Mouse (Mus musculus): ENCODE measurements around the gene Lzts3. TPM values are rescaled to one million over a fixed set of nuclear protein-coding genes. Genes with fewer than 3 reads are reported as not detected.
A peak's percentile ranks its signal among the peaks of the same experiment; 100 is the strongest.

Gene Lzts3
- total and polyA plus RNA-seq, 3 experiments: 4.9 to 5.8 (median 5.1) TPM

GRCm38 (mm10) chr2:130629080-130629838, 13.3 kb downstream of the Lzts3 start:
- intact Hi-C loops (cut with DNase I): no loop called here
- peak overlapping the region; percentile 76 for H3K27ac ChIP-seq
- peak overlapping the region; percentile 91 for H3K4me3 ChIP-seq
- peak overlapping the region; percentile 99 for H3K9ac ChIP-seq (ENCODE audit: low read depth, low read length)
- peaks cover 3% of the 10 kb centered on the region; the same call in 1 of the 2 replicates for H3K79me2 ChIP-seq (replicated peaks; ENCODE audit: control insufficient read depth, insufficient read depth, low read length)
- TF ChIP-seq POLR2A (IDR thresholded peaks at IDR 0.05; ENCODE audit: insufficient read depth, low read depth, low read length): no peak
- TF ChIP-seq CTCF (IDR thresholded peaks at IDR 0.05): no peak
- TF ChIP-seq EP300 (IDR thresholded peaks at IDR 0.05; ENCODE audit: insufficient read depth, low read depth, low read length): no peak
- H3K4me1 ChIP-seq (ENCODE audit: control insufficient read depth, insufficient read depth, low read length): no peaks in the 10 kb centered on the region
- no peaks in the 10 kb centered on the region for H3K27me3 ChIP-seq (ENCODE audit: control insufficient read depth, insufficient read depth, low read length)
- 2% methylated on average over 37 of the region's 37 CpGs for WGBS
- no peaks in the 10 kb centered on the region; the same call in 1 of the 2 replicates for H3K36me3 ChIP-seq (ENCODE audit: control insufficient read depth, insufficient read depth, low read length)
- DNase-seq: no peak

- WGBS: 58% methylated on average over 3 of the region's 3 CpGs
- Histone ChIP-seq H3K27me3 (ENCODE audit: control insufficient read depth, insufficient read depth, low read length) (no peaks in the 10 kb centered on the region), H3K36me3 (ENCODE audit: control insufficient read depth, insufficient read depth, low read length) (no peaks in the 10 kb centered on the region; the same call in 1 of the 2 replicates), H3K4me1 (ENCODE audit: control insufficient read depth, insufficient read depth, low read length) (no peaks in the 10 kb centered on the region), H3K79me2 (replicated peaks; ENCODE audit: control insufficient read depth, insufficient read depth, low read length) (peaks cover 3% of the 10 kb centered on the region; the same call in 1 of the 2 replicates), H3K27ac (no peak overlapping the region), H3K9ac (ENCODE audit: low read depth, low read length) (no peak overlapping the region), H3K4me3 (no peak overlapping the region)
- intact Hi-C loops (cut with DNase I): no loop called here
- no peak for DNase-seq
- TF ChIP-seq CTCF (IDR thresholded peaks at IDR 0.05): peak; percentile 36
- TF ChIP-seq POLR2A (IDR thresholded peaks at IDR 0.05; ENCODE audit: insufficient read depth, low read depth, low read length): no peak
Measured at GRCm38 (mm10) chr2:130628424-130628823, 14.2 kb downstream of the Lzts3 start.

- intact Hi-C loops (cut with DNase I): no loop called here
- DNase-seq: no peak
- H3K27ac ChIP-seq: no peak overlapping the region
- no peaks in the 10 kb centered on the region for H3K4me1 ChIP-seq (ENCODE audit: control insufficient read depth, insufficient read depth, low read length)
- no peak overlapping the region for H3K9ac ChIP-seq (ENCODE audit: low read depth, low read length)
- H3K27me3 ChIP-seq (ENCODE audit: control insufficient read depth, insufficient read depth, low read length): no peaks in the 10 kb centered on the region
- H3K4me3 ChIP-seq: no peak overlapping the region
- 82% methylated on average over 7 of the region's 7 CpGs for WGBS
- H3K36me3 ChIP-seq (ENCODE audit: control insufficient read depth, insufficient read depth, low read length): peaks cover 2% of the 10 kb centered on the region; the same call in 1 of the 2 replicates
- TF ChIP-seq POLR2A (IDR thresholded peaks at IDR 0.05; ENCODE audit: insufficient read depth, low read depth, low read length): no peak
- TF ChIP-seq EP300 (IDR thresholded peaks at IDR 0.05; ENCODE audit: insufficient read depth, low read depth, low read length): no peak
- TF ChIP-seq CTCF (IDR thresholded peaks at IDR 0.05): no peak
- H3K79me2 ChIP-seq (replicated peaks; ENCODE audit: control insufficient read depth, insufficient read depth, low read length): no peaks in the 10 kb centered on the region; the same call in 1 of the 2 replicates
Measured at GRCm38 (mm10) chr2:130618972-130619371, 23.6 kb downstream of the Lzts3 start.

GRCm38 (mm10) chr2:130613091-130613490, 29.5 kb downstream of the Lzts3 start:
- no peaks in the 10 kb centered on the region for H3K79me2 ChIP-seq (replicated peaks; ENCODE audit: control insufficient read depth, insufficient read depth, low read length)
- no peaks in the 10 kb centered on the region for H3K27me3 ChIP-seq (ENCODE audit: control insufficient read depth, insufficient read depth, low read length)
- H3K4me3 ChIP-seq: no peak overlapping the region
- WGBS: 76% methylated on average over 3 of the region's 3 CpGs
- no peak overlapping the region for H3K9ac ChIP-seq (ENCODE audit: low read depth, low read length)
- DNase-seq: no peak
- intact Hi-C loops (cut with DNase I): no loop called here
- peaks cover 2% of the 10 kb centered on the region; the same call in 1 of the 2 replicates for H3K36me3 ChIP-seq (ENCODE audit: control insufficient read depth, insufficient read depth, low read length)
- H3K27ac ChIP-seq: no peak overlapping the region
- no peaks in the 10 kb centered on the region for H3K4me1 ChIP-seq (ENCODE audit: control insufficient read depth, insufficient read depth, low read length)
- peak; percentile 60 for TF ChIP-seq CTCF (IDR thresholded peaks at IDR 0.05)
- no peak for TF ChIP-seq POLR2A (IDR thresholded peaks at IDR 0.05; ENCODE audit: insufficient read depth, low read depth, low read length)
- no peak for TF ChIP-seq EP300 (IDR thresholded peaks at IDR 0.05; ENCODE audit: insufficient read depth, low read depth, low read length)

GRCm38 (mm10) chr2:130602195-130602594, 40.4 kb downstream of the Lzts3 start:
- TF ChIP-seq POLR2A (IDR thresholded peaks at IDR 0.05; ENCODE audit: insufficient read depth, low read depth, low read length) (no peak), EP300 (IDR thresholded peaks at IDR 0.05; ENCODE audit: insufficient read depth, low read depth, low read length) (no peak), CTCF (IDR thresholded peaks at IDR 0.05) (no peak)
- H3K4me3 ChIP-seq: no peak overlapping the region
- intact Hi-C loops (cut with DNase I): no loop called here
- H3K36me3 ChIP-seq (ENCODE audit: control insufficient read depth, insufficient read depth, low read length): no peaks in the 10 kb centered on the region
- no peaks in the 10 kb centered on the region for H3K79me2 ChIP-seq (replicated peaks; ENCODE audit: control insufficient read depth, insufficient read depth, low read length)
- no peak overlapping the region for H3K9ac ChIP-seq (ENCODE audit: low read depth, low read length)
- WGBS: 82% methylated on average over 4 of the region's 4 CpGs
- no peaks in the 10 kb centered on the region for H3K27me3 ChIP-seq (ENCODE audit: control insufficient read depth, insufficient read depth, low read length)
- DNase-seq: no peak
- H3K27ac ChIP-seq: no peak overlapping the region
- H3K4me1 ChIP-seq (ENCODE audit: control insufficient read depth, insufficient read depth, low read length): no peaks in the 10 kb centered on the region; the same call in 1 of the 2 replicates

- Histone ChIP-seq H3K36me3 (ENCODE audit: control insufficient read depth, insufficient read depth, low read length) (no peaks in the 10 kb centered on the region), H3K27ac (peak overlapping the region; percentile 15; the same call in 1 of the 2 replicates), H3K9ac (ENCODE audit: low read depth, low read length) (no peak overlapping the region), H3K27me3 (ENCODE audit: control insufficient read depth, insufficient read depth, low read length) (no peaks in the 10 kb centered on the region), H3K79me2 (replicated peaks; ENCODE audit: control insufficient read depth, insufficient read depth, low read length) (no peaks in the 10 kb centered on the region), H3K4me3 (no peak overlapping the region), H3K4me1 (ENCODE audit: control insufficient read depth, insufficient read depth, low read length) (no peaks in the 10 kb centered on the region; the same call in 1 of the 2 replicates)
- DNase-seq: no peak
- intact Hi-C loops (cut with DNase I): loop anchor here (5.0 kb wide), 1 partner anchor 36 kb away; the partner anchor contains the start of gene Mrps26
- TF ChIP-seq POLR2A (IDR thresholded peaks at IDR 0.05; ENCODE audit: insufficient read depth, low read depth, low read length) (no peak), EP300 (IDR thresholded peaks at IDR 0.05; ENCODE audit: insufficient read depth, low read depth, low read length) (no peak)
- WGBS: 39% methylated on average over 3 of the region's 3 CpGs
Measured at GRCm38 (mm10) chr2:130598399-130598798, 44.2 kb downstream of the Lzts3 start.
